8 mouse cellular contexts compared by ENCODE assay signal in genomic region chr9:21463138-21463590, GRCm38 (mm10). TPM values are rescaled to one million over a fixed set of nuclear protein-coding genes. Genes with fewer than 3 reads are reported as not detected.
A peak's percentile ranks its signal among the peaks of the same experiment; 100 is the strongest.
DNase-seq lines count a peak whose midpoint lies in the region; ATAC-seq and TF ChIP-seq lines count a peak whose summit lies in the region.

No protein-coding gene starts in this region.

- peaks cover 64% of the 10 kb centered on the region for H3K36me3 ChIP-seq in neural tube, embryonic 13.5 days
- H3K36me3 ChIP-seq in intestine, postnatal 0 days (ENCODE audit: control insufficient read depth, insufficient read depth): peaks cover 48% of the 10 kb centered on the region
- peaks cover 79% of the 10 kb centered on the region for H3K36me3 ChIP-seq in liver, embryonic 13.5 days

- H3K4me1 ChIP-seq in neural tube, embryonic 13.5 days (replicated peaks): 0 out of 2 replicates have a peak, but pooled peaks cover 9% of the 10 kb centered on the region
- H3K4me1 ChIP-seq in brown adipose tissue, adult 24 weeks (ENCODE audit: control insufficient read depth, insufficient read depth, insufficient read length, low read length): peaks cover 26% of the 10 kb centered on the region
- no peaks in the 10 kb centered on the region for H3K4me1 ChIP-seq in intestine, postnatal 0 days (replicated peaks; ENCODE audit: control insufficient read depth, insufficient read depth, low read length)
- peaks cover 37% of the 10 kb centered on the region for H3K4me1 ChIP-seq in liver, embryonic 13.5 days (replicated peaks)

- 0 out of 2 replicates have a peak overlapping the region, but pooled peaks have one; percentile 18 for H3K9ac ChIP-seq in neural tube, embryonic 13.5 days
- no peak overlapping the region for H3K9ac ChIP-seq in intestine, postnatal 0 days (ENCODE audit: low read depth, low read length)
- no peak overlapping the region for H3K9ac ChIP-seq in liver, embryonic 13.5 days

- 78% methylated on average over 5 of the region's 5 CpGs for WGBS in neural tube, embryonic 13.5 days
- 45% methylated on average over 5 of the region's 5 CpGs for WGBS in intestine, postnatal 0 days
- WGBS in liver, embryonic 13.5 days (ENCODE audit: insufficient replicate concordance): 29% methylated on average over 5 of the region's 5 CpGs

- H3K4me3 ChIP-seq in neural tube, embryonic 13.5 days: no peak overlapping the region
- no peak overlapping the region for H3K4me3 ChIP-seq in brown adipose tissue, adult 24 weeks (ENCODE audit: insufficient read depth, low read depth, low read length)
- no peak overlapping the region for H3K4me3 ChIP-seq in intestine, postnatal 0 days (ENCODE audit: low read depth, low read length)
- H3K4me3 ChIP-seq in liver, embryonic 13.5 days (replicated peaks): no peak overlapping the region

- H3K27me3 ChIP-seq in neural tube, embryonic 13.5 days: no peaks in the 10 kb centered on the region
- H3K27me3 ChIP-seq in intestine, postnatal 0 days (replicated peaks; ENCODE audit: control insufficient read depth, insufficient read depth, low read length): no peaks in the 10 kb centered on the region
- H3K27me3 ChIP-seq in liver, embryonic 13.5 days: no peaks in the 10 kb centered on the region

- ATAC-seq in neural tube, embryonic 13.5 days (ENCODE audit: low read depth): no peak
- ATAC-seq in granulocyte monocyte progenitor cell, adult 5-6 weeks (replicated peaks; ENCODE audit: poor library complexity, severe bottlenecking): peak; percentile 86
- peak; percentile 46; the same call in 1 of the 2 replicates for ATAC-seq in intestine, postnatal 0 days
- peak; percentile 55 for ATAC-seq in liver, embryonic 13.5 days (ENCODE audit: low read depth)

- H3K9me3 ChIP-seq in neural tube, embryonic 13.5 days: no peaks in the 10 kb centered on the region
- H3K9me3 ChIP-seq in intestine, postnatal 0 days (ENCODE audit: control insufficient read depth): no peaks in the 10 kb centered on the region
- H3K9me3 ChIP-seq in liver, embryonic 13.5 days (replicated peaks): no peaks in the 10 kb centered on the region

- no peak for DNase-seq in neural tube, embryonic 10.5 days (ENCODE audit: extremely low spot score, low spot score)
- DNase-seq in liver, embryonic 13.5 days: no peak
- DNase-seq in ovary, postnatal 36 days (ENCODE audit: low spot score): peak; percentile 52
- no peak for DNase-seq in urinary bladder, adult 2 months (ENCODE audit: low spot score)

- no peak for TF ChIP-seq CTCF in intestine, postnatal 0 days (IDR thresholded peaks at IDR 0.05; ENCODE audit: low read depth)

- no peak overlapping the region for H3K27ac ChIP-seq in neural tube, embryonic 13.5 days (replicated peaks)
- H3K27ac ChIP-seq in brown adipose tissue, adult 24 weeks (replicated peaks; ENCODE audit: low read depth, low read length): peak overlapping the region; percentile 67
- no peak overlapping the region for H3K27ac ChIP-seq in intestine, postnatal 0 days (ENCODE audit: low read depth, low read length)
- peak overlapping the region; percentile 14; the same call in 1 of the 2 replicates for H3K27ac ChIP-seq in liver, embryonic 13.5 days

- no peak overlapping the region for H3K4me2 ChIP-seq in neural tube, embryonic 13.5 days
- no peak overlapping the region for H3K4me2 ChIP-seq in intestine, postnatal 0 days (replicated peaks; ENCODE audit: low read depth)
- no peak overlapping the region for H3K4me2 ChIP-seq in liver, embryonic 13.5 days

RNA-seq across cellular contexts. Expression of gene Dnm2, which starts 38.5 kb away (rescaled TPM):
- polyA plus RNA-seq in neural tube, embryonic 13.5 days (2015; fragmentation: Nextera tagmentation; extraction: Ambion mirVana): 65.0 and 69.7 TPM in 2 replicates
- polyA plus RNA-seq in brown adipose tissue, adult 24 weeks (2012; ENCODE audit: insufficient read depth, insufficient read length, missing spikeins): 39.0 and 48.4 TPM in 2 replicates
- total RNA-seq in granulocyte monocyte progenitor cell, adult 5-6 weeks (2014; fragmentation: Nextera tagmentation): 76.9 and 91.2 TPM in 2 replicates
- total RNA-seq in granulocyte monocyte progenitor cell, adult 5-6 weeks (2017): 87.7 and 113 TPM in 2 replicates
- 69.6 and 74.7 TPM in 2 replicates for polyA plus RNA-seq in intestine, postnatal 0 days (2015; fragmentation: Nextera tagmentation; extraction: Ambion mirVana)
- 51.8 and 56.8 TPM in 2 replicates for polyA plus RNA-seq in liver, embryonic 13.5 days (2015; fragmentation: Nextera tagmentation; extraction: Ambion mirVana)
- polyA plus RNA-seq in urinary bladder, adult 2 months (2012; rRNA removed): 76.4 and 91.4 TPM in 2 replicates

RNA-seq across cellular contexts. Expression of gene Tmed1, which starts 46.9 kb away (rescaled TPM):
- 52.8 and 53.9 TPM in 2 replicates for polyA plus RNA-seq in neural tube, embryonic 13.5 days (2015; fragmentation: Nextera tagmentation; extraction: Ambion mirVana)
- polyA plus RNA-seq in brown adipose tissue, adult 24 weeks (2012; ENCODE audit: insufficient read depth, insufficient read length, missing spikeins): 19.3 and 24.6 TPM in 2 replicates
- 8.4 and 13.9 TPM in 2 replicates for total RNA-seq in granulocyte monocyte progenitor cell, adult 5-6 weeks (2014; fragmentation: Nextera tagmentation)
- total RNA-seq in granulocyte monocyte progenitor cell, adult 5-6 weeks (2017): 17.4 and 23.6 TPM in 2 replicates
- 31.1 and 31.4 TPM in 2 replicates for polyA plus RNA-seq in intestine, postnatal 0 days (2015; fragmentation: Nextera tagmentation; extraction: Ambion mirVana)
- 36.9 and 38.5 TPM in 2 replicates for polyA plus RNA-seq in liver, embryonic 13.5 days (2015; fragmentation: Nextera tagmentation; extraction: Ambion mirVana)
- polyA plus RNA-seq in urinary bladder, adult 2 months (2012; rRNA removed): 32.2 and 36.4 TPM in 2 replicates

RNA-seq across cellular contexts. Expression of gene Qtrt1, which starts 51.5 kb away (rescaled TPM):
- polyA plus RNA-seq in neural tube, embryonic 13.5 days (2015; fragmentation: Nextera tagmentation; extraction: Ambion mirVana): 49.1 and 50.4 TPM in 2 replicates
- polyA plus RNA-seq in brown adipose tissue, adult 24 weeks (2012; ENCODE audit: insufficient read depth, insufficient read length, missing spikeins): 8.0 and 11.1 TPM in 2 replicates
- total RNA-seq in granulocyte monocyte progenitor cell, adult 5-6 weeks (2014; fragmentation: Nextera tagmentation): 40.4 and 45.7 TPM in 2 replicates
- total RNA-seq in granulocyte monocyte progenitor cell, adult 5-6 weeks (2017): 21.2 and 34.9 TPM in 2 replicates
- 16.9 and 17.9 TPM in 2 replicates for polyA plus RNA-seq in intestine, postnatal 0 days (2015; fragmentation: Nextera tagmentation; extraction: Ambion mirVana)
- 24.3 and 28.6 TPM in 2 replicates for polyA plus RNA-seq in liver, embryonic 13.5 days (2015; fragmentation: Nextera tagmentation; extraction: Ambion mirVana)
- 32.2 and 38.8 TPM in 2 replicates for polyA plus RNA-seq in urinary bladder, adult 2 months (2012; rRNA removed)

Comparison
In these comparisons a context has a peak if more than half of its experiments do, and no peak if none do; other contexts are left out.
1. H3K27ac ChIP-seq: peak in brown adipose tissue, adult 24 weeks (single experiment) and liver, embryonic 13.5 days (single experiment); none in neural tube, embryonic 13.5 days (single experiment) and intestine, postnatal 0 days (single experiment).